In the genomic region with DNA sequence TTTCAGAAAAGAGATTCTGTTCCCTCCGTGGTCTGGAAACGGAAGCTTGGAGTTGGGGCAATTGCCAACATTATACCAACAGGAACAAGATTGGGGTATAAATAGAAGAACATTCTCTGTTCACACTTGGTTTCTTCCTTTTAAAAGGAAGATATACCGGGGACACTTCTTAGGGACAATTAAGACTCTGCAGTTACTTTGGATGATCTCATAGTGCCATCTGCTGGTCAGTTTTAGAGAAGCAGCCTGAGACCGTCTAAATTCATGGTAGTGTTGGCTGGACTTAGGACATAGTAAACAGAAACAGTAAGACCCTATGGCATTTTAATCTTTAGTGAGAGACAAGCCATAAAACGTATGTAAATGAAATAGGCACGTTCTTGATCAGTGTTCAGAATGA, we compare ENCODE assay signal across 7 mouse cellular contexts. TPM values are rescaled to one million over a fixed set of nuclear protein-coding genes. Genes with fewer than 3 reads are reported as not detected.
DNase-seq lines count a peak whose midpoint lies in the region; ATAC-seq and TF ChIP-seq lines count a peak whose summit lies in the region.

No protein-coding gene starts in this region.

- no peak overlapping the region for H3K9ac ChIP-seq in embryonic facial prominence, embryonic 11.5 days (replicated peaks; ENCODE audit: low read length)
- no peak overlapping the region for H3K9ac ChIP-seq in lung, embryonic 14.5 days

- no peak overlapping the region for H3K27ac ChIP-seq in thymus, adult 2 months (ENCODE audit: control insufficient read depth, insufficient read depth, low read length)
- no peak overlapping the region for H3K27ac ChIP-seq in embryonic facial prominence, embryonic 11.5 days (replicated peaks; ENCODE audit: low read depth, low read length)
- H3K27ac ChIP-seq in lung, embryonic 14.5 days (ENCODE audit: low read depth) = no peak overlapping the region

- peak; percentile 37 for DNase-seq in thymus, adult 2 months
- no peak for DNase-seq in thymus, adult 18-20 months
- peak; percentile 41 to 60 for DNase-seq in adrenal gland, postnatal 36 days
- peak; percentile 81 for DNase-seq in embryonic facial prominence, embryonic 11.5 days (ENCODE audit: low spot score)
- DNase-seq in induced T-regulatory cell, adult 2 months (ENCODE audit: low read depth) = peak; percentile 67
- DNase-seq in lung, embryonic 14.5 days = peak; percentile 88
- DNase-seq in retina, adult 2 months (ENCODE audit: low read depth, low spot score) = peak; percentile 62

- ATAC-seq in embryonic facial prominence, embryonic 11.5 days (replicated peaks; ENCODE audit: insufficient number of reproducible peaks, low FRiP score, low TSS enrichment, low read depth) = no peak
- peak; percentile 58 for ATAC-seq in lung, embryonic 14.5 days (ENCODE audit: insufficient read depth)

- H3K4me3 ChIP-seq in thymus, adult 2 months (ENCODE audit: control insufficient read depth, insufficient read depth, low read length) = no peak overlapping the region
- H3K4me3 ChIP-seq in embryonic facial prominence, embryonic 11.5 days (ENCODE audit: low read depth, low read length) = no peak overlapping the region
- no peak overlapping the region for H3K4me3 ChIP-seq in lung, embryonic 14.5 days (ENCODE audit: low read depth, low read length)

- H3K36me3 ChIP-seq in thymus, adult 2 months (ENCODE audit: control insufficient read depth, insufficient read depth, low read length) = no peaks in the 10 kb centered on the region
- no peaks in the 10 kb centered on the region for H3K36me3 ChIP-seq in embryonic facial prominence, embryonic 11.5 days (replicated peaks; ENCODE audit: control insufficient read depth, insufficient read depth, low read depth, low read length)
- no peaks in the 10 kb centered on the region for H3K36me3 ChIP-seq in lung, embryonic 14.5 days (ENCODE audit: insufficient read depth)

- H3K27me3 ChIP-seq in thymus, adult 2 months (ENCODE audit: control insufficient read depth, insufficient read depth, low read length) = no peaks in the 10 kb centered on the region
- H3K27me3 ChIP-seq in embryonic facial prominence, embryonic 11.5 days (ENCODE audit: control insufficient read depth, insufficient read depth, low read length) = no peaks in the 10 kb centered on the region
- no peaks in the 10 kb centered on the region for H3K27me3 ChIP-seq in lung, embryonic 14.5 days (ENCODE audit: insufficient read depth, low read length)

- no peak overlapping the region for H3K4me2 ChIP-seq in embryonic facial prominence, embryonic 11.5 days (ENCODE audit: low read depth, low read length)
- no peak overlapping the region for H3K4me2 ChIP-seq in lung, embryonic 14.5 days

- no peaks in the 10 kb centered on the region for H3K4me1 ChIP-seq in thymus, adult 2 months (replicated peaks; ENCODE audit: control insufficient read depth, insufficient read depth, low read length)
- H3K4me1 ChIP-seq in embryonic facial prominence, embryonic 11.5 days (ENCODE audit: control insufficient read depth, insufficient read depth, low read length) = no peaks in the 10 kb centered on the region
- no peaks in the 10 kb centered on the region for H3K4me1 ChIP-seq in lung, embryonic 14.5 days (ENCODE audit: insufficient read depth)

- TF ChIP-seq POLR2A in thymus, adult 2 months (IDR thresholded peaks at IDR 0.05; ENCODE audit: control insufficient read depth, extremely low read depth, insufficient read depth, low read length, poor library complexity) = no peak

- H3K9me3 ChIP-seq in embryonic facial prominence, embryonic 11.5 days (replicated peaks; ENCODE audit: control insufficient read depth, low read length) = no peaks in the 10 kb centered on the region
- H3K9me3 ChIP-seq in lung, embryonic 14.5 days (ENCODE audit: low read depth, low read length) = no peaks in the 10 kb centered on the region

- TF ChIP-seq CTCF in thymus, adult 2 months (IDR thresholded peaks at IDR 0.05; ENCODE audit: borderline replicate concordance, control insufficient read depth, extremely low read depth, insufficient read depth, low read length, poor library complexity) = no peak
- peak; percentile 78 for TF ChIP-seq CTCF in lung, embryonic 14.5 days (IDR thresholded peaks at IDR 0.05; ENCODE audit: low read depth)

- WGBS in thymus, adult 2 months = 24% methylated on average over 6 of the region's 6 CpGs
- 30% methylated on average over 6 of the region's 6 CpGs for WGBS in embryonic facial prominence, embryonic 11.5 days
- 25% methylated on average over 6 of the region's 6 CpGs for WGBS in lung, embryonic 14.5 days

RNA-seq across cellular contexts. Expression of gene Ric3, which starts 54.9 kb away (rescaled TPM):
- polyA plus RNA-seq in thymus, adult 2 months (2012; rRNA removed) = 0.31 and 0.55 TPM in 2 replicates
- total RNA-seq in adrenal gland, postnatal 36 days (2021) = 10 to 100 TPM; 39.7 to 58.7 TPM
- 6.0 and 7.4 TPM in 2 replicates for polyA plus RNA-seq in embryonic facial prominence, embryonic 11.5 days (2014; fragmentation: Nextera tagmentation; extraction: Ambion mirVana)
- 1.1 and 1.7 TPM in 2 replicates for polyA plus RNA-seq in lung, embryonic 14.5 days (2014; fragmentation: Nextera tagmentation; extraction: Ambion mirVana)

Comparison
In these comparisons a context has a peak if more than half of its experiments do, and no peak if none do; other contexts are left out.
1. DNase-seq: peak in thymus, adult 2 months (single experiment), adrenal gland, postnatal 36 days (2 of 2), embryonic facial prominence, embryonic 11.5 days (single experiment), induced T-regulatory cell, adult 2 months (single experiment), lung, embryonic 14.5 days (single experiment) and retina, adult 2 months (single experiment); none in thymus, adult 18-20 months (0 of 2).